Mouse (Mus musculus) thymus, adult 2 months (tissue): ENCODE results near the gene Apopt1.

Source experiments
- CTCF ChIP-seq: fragments of 200-500 bp; IDR thresholded peaks from 2 replicates; pipeline ENCODE4 v1.5.1; 2012; ENCODE audit warnings: mild to moderate bottlenecking, control low read depth, low read length, moderate library complexity, borderline replicate concordance; ENCODE audit not compliant: control insufficient read depth, poor library complexity, insufficient read depth; ENCODE audit errors: extremely low read depth
- POLR2A ChIP-seq: fragments of 200-500 bp; IDR thresholded peaks from 2 replicates; pipeline ENCODE4 v1.6.1; 2012; ENCODE audit warnings: mild to moderate bottlenecking, low read length, control low read depth, moderate library complexity; ENCODE audit not compliant: control insufficient read depth, poor library complexity, insufficient read depth; ENCODE audit errors: extremely low read depth

DNA sequence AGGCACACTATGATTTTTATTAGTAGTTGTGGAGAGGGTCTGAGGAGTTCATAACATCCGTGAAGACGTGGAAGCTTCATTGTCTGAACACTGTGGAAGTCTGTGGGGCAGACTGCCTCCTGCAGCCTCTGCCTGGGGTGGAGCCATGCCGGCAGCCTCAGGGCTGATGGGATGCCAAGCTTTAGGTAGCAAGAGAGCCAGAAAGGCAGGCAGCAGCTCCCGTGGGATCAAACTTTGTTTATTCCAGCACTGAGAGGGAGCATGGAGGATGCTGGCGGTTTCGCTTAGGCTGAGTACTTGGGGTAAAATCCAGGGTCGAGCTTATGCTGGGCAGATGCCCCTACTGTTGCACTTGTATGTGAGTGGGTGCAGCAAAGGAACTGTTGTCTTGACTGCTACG is 84.2 kb downstream of the Apopt1 start:
- TF ChIP-seq CTCF (no peak), POLR2A (no peak)
